Mouse (Mus musculus) midbrain, embryonic 11.5 days (tissue): ENCODE data around the gene Cacna1c. TPM values are rescaled to one million over a fixed set of nuclear protein-coding genes. Genes with fewer than 3 reads are reported as not detected.

ENCODE experiments used
- ATAC-seq: fragments of 200-750 bp; cut with Nextera tagmentation; 2 replicates; pipeline ENCODE4 v1.8.0; 2017; ENCODE audit warnings: moderate TSS enrichment, moderate library complexity; ENCODE audit not compliant: low FRiP score
- DNase-seq: peaks from one replicate; pipeline ENCODE4 v3.0.0; 2015; ENCODE audit warnings: low spot score; ENCODE audit errors: missing footprints
- H3K27ac ChIP-seq: fragments of 300-500 bp; sonication (generic); 2 replicates; pipeline ENCODE4 v1.5.1; 2014; ENCODE audit warnings: low read depth, low read length
- H3K27me3 ChIP-seq: fragments of 300-500 bp; sonication (generic); 2 replicates; pipeline ENCODE4 v1.6.1; 2014; ENCODE audit warnings: mild to moderate bottlenecking, low read length, moderate library complexity, mixed read lengths; ENCODE audit not compliant: control insufficient read depth, insufficient read depth
- H3K36me3 ChIP-seq: fragments of 300-500 bp; sonication (generic); 2 replicates; pipeline ENCODE4 v1.6.1; 2014; ENCODE audit warnings: mild to moderate bottlenecking, low read length, moderate library complexity, mixed read lengths; ENCODE audit not compliant: control insufficient read depth, insufficient read depth
- H3K4me1 ChIP-seq: fragments of 300-500 bp; sonication (generic); 2 replicates; pipeline ENCODE4 v1.6.1; 2014; ENCODE audit warnings: low read length; ENCODE audit not compliant: control insufficient read depth, insufficient read depth
- H3K4me2 ChIP-seq: fragments of 300-500 bp; sonication (generic); 2 replicates; pipeline ENCODE4 v1.6.1; 2014; ENCODE audit warnings: mild to moderate bottlenecking, moderate library complexity
- H3K4me3 ChIP-seq: fragments of 300-500 bp; sonication (generic); 2 replicates; pipeline ENCODE4 v1.5.1; 2014; ENCODE audit warnings: low read depth, low read length
- H3K9ac ChIP-seq: fragments of 300-500 bp; sonication (generic); 2 replicates; pipeline ENCODE4 v1.6.1; 2014; ENCODE audit warnings: low read length
- H3K9me3 ChIP-seq: fragments of 300-500 bp; sonication (generic); 2 replicates; pipeline ENCODE4 v1.6.1; 2016; ENCODE audit warnings: low read length; ENCODE audit not compliant: control insufficient read depth
- WGBS: fragments of 180-500 bp; shearing (Covaris S2); extraction: QIAGEN DNeasy Blood & Tissue Kit; methylation state at CpG from one replicate; pipeline ENCODE4 v1.1.7; 2014; 5-methylcytosine and 5-hydroxymethylcytosine counted together
- polyA plus RNA-seq: library from polyadenylated mRNA; unstranded; fragments of >200 nt; fragmentation: Nextera tagmentation; extraction: Ambion mirVana; gene quantifications from 2 replicates; pipeline ENCODE4 v1.2.1, GENCODE M21; 2014

Gene Cacna1c
- polyA plus RNA-seq, 1 experiment from 2014 or later, result 2.1 TPM

DNA sequence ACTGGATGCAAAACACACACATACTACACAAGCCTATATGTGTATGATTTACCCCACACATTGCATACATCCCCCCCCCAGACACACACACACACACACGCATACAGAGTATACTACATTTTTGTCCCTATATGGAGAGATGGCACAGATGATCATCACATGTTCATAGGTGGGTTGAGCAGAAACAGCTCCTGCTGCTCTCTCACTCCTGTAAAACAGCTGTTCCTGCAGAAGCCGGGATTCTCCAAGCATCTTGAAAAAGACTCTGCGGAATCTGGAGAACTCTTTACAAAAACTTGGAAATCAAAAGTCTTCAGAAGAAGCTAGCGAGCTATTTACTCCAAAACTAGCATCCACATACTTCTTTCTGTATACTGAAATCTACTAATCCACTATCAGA lies 63.4 kb downstream of the Cacna1c start:
- no peaks in the 10 kb centered on the region for H3K36me3 ChIP-seq
- H3K9ac ChIP-seq, result no peak overlapping the region
- ATAC-seq (no peak), DNase-seq (peak; percentile 17)
- H3K27me3 ChIP-seq, result no peaks in the 10 kb centered on the region
- no peak overlapping the region for H3K27ac ChIP-seq
- H3K4me1 ChIP-seq, result no peaks in the 10 kb centered on the region
- H3K4me2 ChIP-seq, result no peak overlapping the region
- 91% methylated on average over 4 of the region's 4 CpGs for WGBS
- H3K9me3 ChIP-seq, result no peaks in the 10 kb centered on the region
- H3K4me3 ChIP-seq, result no peak overlapping the region

DNA sequence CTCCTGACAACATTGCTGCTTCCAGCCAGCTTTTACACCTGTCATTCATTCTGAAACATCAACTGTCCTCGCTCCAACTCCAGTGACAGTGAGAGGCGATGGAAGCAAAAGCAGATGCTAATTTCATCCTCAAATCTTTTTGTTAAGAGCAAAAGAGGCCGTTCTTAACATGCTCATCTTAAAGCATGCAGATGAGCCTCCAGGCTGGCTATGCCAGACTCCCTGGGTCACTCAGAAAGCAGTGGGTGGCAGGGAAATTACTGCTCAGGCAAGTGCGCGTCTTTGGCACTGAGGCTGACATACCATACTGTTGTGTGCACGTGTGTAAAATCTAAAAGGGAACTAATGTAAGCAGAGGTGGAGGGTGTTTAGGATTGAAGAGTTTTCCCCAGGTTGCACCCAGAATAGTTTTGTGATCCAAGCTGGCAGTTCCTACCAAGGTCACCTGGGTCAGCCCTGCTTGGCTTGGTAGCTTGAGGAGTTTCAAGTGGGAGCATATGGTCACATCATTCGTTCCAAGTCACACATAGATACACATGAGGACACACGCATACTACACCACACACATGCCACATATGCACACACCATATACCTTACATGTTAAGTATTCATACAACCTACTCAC lies 64.0 kb downstream of the Cacna1c start:
- 81% methylated on average over 8 of the region's 8 CpGs for WGBS
- ATAC-seq (no peak), DNase-seq (no peak)
- no peak overlapping the region for H3K27ac ChIP-seq
- no peak overlapping the region for H3K9ac ChIP-seq
- no peaks in the 10 kb centered on the region for H3K4me1 ChIP-seq
- H3K9me3 ChIP-seq, result no peaks in the 10 kb centered on the region
- no peaks in the 10 kb centered on the region for H3K27me3 ChIP-seq
- H3K36me3 ChIP-seq, result no peaks in the 10 kb centered on the region
- no peak overlapping the region for H3K4me3 ChIP-seq
- no peak overlapping the region for H3K4me2 ChIP-seq

DNA sequence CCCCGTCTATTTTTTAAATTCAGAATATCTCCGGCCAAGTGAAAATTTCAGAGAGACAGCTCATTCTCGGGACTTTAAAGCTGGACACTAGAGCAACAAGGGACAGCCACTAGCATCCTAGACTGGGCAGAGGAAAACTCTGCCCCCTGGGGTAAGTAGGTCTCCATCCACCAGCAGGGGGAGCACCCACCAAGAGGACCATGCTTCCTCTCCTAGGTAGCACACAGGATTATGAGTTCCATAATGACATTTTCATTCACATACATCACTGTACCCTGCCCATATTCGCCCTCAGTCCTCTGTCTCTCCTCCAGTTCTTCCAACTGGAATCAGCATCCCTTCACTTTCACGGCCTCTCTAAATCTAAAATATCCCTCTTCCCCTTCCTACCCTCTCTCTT lies 66.6 kb downstream of the Cacna1c start:
- H3K9me3 ChIP-seq, result no peaks in the 10 kb centered on the region
- H3K4me3 ChIP-seq, result no peak overlapping the region
- no peaks in the 10 kb centered on the region for H3K27me3 ChIP-seq
- WGBS, result 81% methylated on average over 5 of the region's 5 CpGs
- H3K4me1 ChIP-seq, result no peaks in the 10 kb centered on the region
- peak; percentile 74 for DNase-seq
- no peak overlapping the region for H3K27ac ChIP-seq
- H3K4me2 ChIP-seq, result no peak overlapping the region
- no peak overlapping the region for H3K9ac ChIP-seq
- ATAC-seq, result no peak
- no peaks in the 10 kb centered on the region for H3K36me3 ChIP-seq

DNA sequence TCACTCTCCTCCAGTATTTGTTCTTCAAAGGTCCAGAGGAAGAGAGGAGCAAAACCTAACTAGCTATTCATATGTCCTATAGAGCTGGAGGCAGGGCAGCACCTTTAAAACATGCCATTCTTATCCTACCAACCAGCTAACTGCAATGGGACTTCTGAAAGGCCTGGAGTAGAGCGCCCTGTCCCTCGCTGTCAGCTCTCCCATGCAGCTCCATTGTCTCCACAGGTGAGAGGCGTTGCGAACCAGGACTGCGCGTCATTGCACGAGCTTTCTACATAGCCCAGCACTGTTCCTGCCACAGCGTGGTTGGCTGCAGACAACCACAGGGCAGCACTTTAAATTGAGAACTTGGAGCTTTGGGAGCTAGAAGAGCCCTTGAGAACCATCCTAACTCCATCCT lies 67.7 kb downstream of the Cacna1c start:
- H3K27me3 ChIP-seq, result no peaks in the 10 kb centered on the region
- H3K4me3 ChIP-seq, result no peak overlapping the region
- H3K9me3 ChIP-seq, result no peaks in the 10 kb centered on the region
- H3K9ac ChIP-seq, result no peak overlapping the region
- no peaks in the 10 kb centered on the region for H3K4me1 ChIP-seq
- no peaks in the 10 kb centered on the region for H3K36me3 ChIP-seq
- no peak overlapping the region for H3K4me2 ChIP-seq
- no peak overlapping the region for H3K27ac ChIP-seq
- WGBS, result 85% methylated on average over 8 of the region's 8 CpGs
- no peak for ATAC-seq
- no peak for DNase-seq

DNA sequence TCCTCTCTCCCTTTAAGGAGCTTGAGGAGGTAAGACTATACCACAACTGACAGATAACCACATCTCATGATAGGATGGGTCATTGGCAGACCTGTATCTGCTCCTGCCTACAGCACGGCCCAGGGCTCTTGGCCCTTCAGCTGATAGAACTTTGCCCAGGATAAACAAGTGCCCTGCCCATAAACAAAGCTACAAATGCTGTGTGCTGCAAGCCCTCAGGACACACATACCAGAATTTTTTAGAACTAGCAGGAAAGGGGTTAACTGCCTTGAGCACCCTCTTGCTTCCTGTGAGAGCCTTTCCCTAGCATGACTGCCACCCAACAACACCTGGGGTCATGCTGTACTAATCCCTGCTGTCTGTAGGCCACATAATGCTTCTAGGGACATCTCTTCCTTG lies 68.1 kb downstream of the Cacna1c start:
- H3K4me1 ChIP-seq, result no peaks in the 10 kb centered on the region
- H3K36me3 ChIP-seq, result no peaks in the 10 kb centered on the region
- no peak overlapping the region for H3K4me2 ChIP-seq
- DNase-seq, result peak; percentile 56
- WGBS, result 89% methylated on average over 1 of the region's 1 CpGs
- no peak overlapping the region for H3K9ac ChIP-seq
- H3K9me3 ChIP-seq, result no peaks in the 10 kb centered on the region
- no peak for ATAC-seq
- no peaks in the 10 kb centered on the region for H3K27me3 ChIP-seq
- no peak overlapping the region for H3K27ac ChIP-seq
- no peak overlapping the region for H3K4me3 ChIP-seq

DNA sequence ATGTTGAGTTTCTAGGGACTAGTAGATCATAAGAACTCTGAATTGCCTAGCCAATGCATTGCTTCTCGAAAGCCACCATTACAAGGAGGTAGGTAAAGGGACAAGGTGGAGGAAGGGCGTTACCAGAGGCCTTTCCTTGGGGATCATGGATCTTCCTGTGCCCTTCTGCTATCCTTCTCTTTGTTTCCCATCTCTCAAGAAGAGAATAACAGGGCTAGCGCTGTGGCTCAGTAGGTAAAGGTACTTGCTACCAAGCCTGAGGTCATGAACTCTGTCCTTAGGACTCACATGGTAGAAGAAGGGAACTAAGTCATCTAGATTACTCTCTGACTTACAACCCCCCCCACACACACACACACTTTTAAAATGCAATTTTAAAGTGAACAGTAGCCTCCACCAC lies 69.2 kb downstream of the Cacna1c start:
- Histone ChIP-seq H3K4me3 (no peak overlapping the region), H3K9me3 (no peaks in the 10 kb centered on the region), H3K27me3 (no peaks in the 10 kb centered on the region), H3K9ac (no peak overlapping the region), H3K4me1 (no peaks in the 10 kb centered on the region), H3K4me2 (no peak overlapping the region), H3K36me3 (no peaks in the 10 kb centered on the region), H3K27ac (no peak overlapping the region)
- no peak for ATAC-seq
- DNase-seq, result peak; percentile 53
- 82% methylated on average over 3 of the region's 3 CpGs for WGBS

DNA sequence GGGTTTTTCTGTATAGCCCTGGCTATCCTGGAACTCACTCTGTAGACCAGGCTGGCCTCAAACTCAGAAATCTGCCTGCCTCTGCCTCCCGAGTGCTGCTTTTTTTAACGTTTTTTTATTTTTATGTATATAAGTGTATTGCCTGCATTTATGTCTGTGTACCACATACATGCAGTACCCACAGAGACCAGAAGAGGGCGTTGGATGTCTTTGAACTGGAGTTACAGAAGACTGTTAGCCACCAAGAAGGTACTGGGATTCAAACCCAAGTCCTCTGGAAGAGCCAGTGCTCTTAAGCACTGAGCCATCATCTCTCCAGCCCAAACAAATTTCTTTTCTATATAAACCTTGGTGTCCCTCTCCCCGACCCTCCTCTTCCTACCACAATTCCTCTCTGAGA lies 77.8 kb downstream of the Cacna1c start:
- Histone ChIP-seq H3K27me3 (no peaks in the 10 kb centered on the region), H3K9ac (no peak overlapping the region), H3K27ac (no peak overlapping the region), H3K4me2 (no peak overlapping the region), H3K36me3 (no peaks in the 10 kb centered on the region), H3K9me3 (no peaks in the 10 kb centered on the region), H3K4me3 (no peak overlapping the region), H3K4me1 (no peaks in the 10 kb centered on the region)
- ATAC-seq (no peak), DNase-seq (no peak)
- 60% methylated on average over 4 of the region's 4 CpGs for WGBS

DNA sequence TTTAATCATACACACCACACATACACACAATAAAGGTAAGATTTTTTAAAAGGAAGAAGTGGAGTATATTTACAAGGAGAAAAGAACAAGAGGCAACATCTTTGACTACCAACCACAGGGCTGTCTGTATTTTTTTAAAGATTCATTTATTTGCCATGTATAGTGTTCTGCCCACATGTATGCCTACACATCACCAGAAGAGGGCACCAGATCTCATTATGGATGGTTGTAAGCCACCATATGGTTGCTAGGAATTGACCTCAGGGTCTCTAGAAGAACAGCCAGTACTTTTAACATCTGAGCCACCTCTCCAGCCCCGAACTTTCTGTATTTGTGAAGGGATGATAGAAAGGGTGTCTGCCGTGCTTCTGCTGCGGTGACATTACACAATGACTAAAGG lies 79.9 kb downstream of the Cacna1c start:
- DNase-seq, result peak; percentile 61
- 84% methylated on average over 3 of the region's 3 CpGs for WGBS
- ATAC-seq, result no peak

DNA sequence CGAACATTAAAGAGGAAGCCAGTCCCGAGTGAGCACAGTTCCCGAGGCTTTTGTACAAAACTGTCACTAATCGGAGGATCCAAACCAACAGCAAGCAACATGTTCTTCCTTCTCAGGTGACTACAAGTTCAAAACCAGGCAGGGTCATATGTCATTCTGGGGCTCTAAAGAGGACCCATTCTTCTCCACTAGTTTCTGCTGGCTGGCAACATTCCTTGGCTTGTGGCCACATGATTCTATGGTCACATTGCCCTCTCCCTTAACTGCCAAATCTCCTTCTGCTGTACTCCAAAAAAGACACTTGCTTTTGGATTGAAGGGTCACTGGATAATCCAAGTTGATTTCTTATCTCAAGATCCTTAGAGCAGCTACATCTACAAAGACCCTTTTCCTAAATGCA lies 82.9 kb downstream of the Cacna1c start:
- H3K36me3 ChIP-seq, result no peaks in the 10 kb centered on the region
- H3K9ac ChIP-seq, result no peak overlapping the region
- H3K4me2 ChIP-seq, result no peak overlapping the region
- H3K27me3 ChIP-seq, result peaks cover 3% of the 10 kb centered on the region; the same call in 1 of the 2 replicates
- peak; percentile 39 for DNase-seq
- H3K4me1 ChIP-seq, result no peaks in the 10 kb centered on the region; the same call in 1 of the 2 replicates
- 88% methylated on average over 4 of the region's 4 CpGs for WGBS
- H3K9me3 ChIP-seq, result no peaks in the 10 kb centered on the region
- ATAC-seq, result no peak
- H3K27ac ChIP-seq, result no peak overlapping the region
- H3K4me3 ChIP-seq, result no peak overlapping the region

More for the DNA sequence above, 79.9 kb downstream of the Cacna1c start:
- Histone ChIP-seq H3K9me3 (no peaks in the 10 kb centered on the region), H3K36me3 (no peaks in the 10 kb centered on the region), H3K27ac (no peak overlapping the region), H3K4me1 (no peaks in the 10 kb centered on the region), H3K27me3 (no peaks in the 10 kb centered on the region), H3K4me2 (no peak overlapping the region), H3K4me3 (no peak overlapping the region), H3K9ac (no peak overlapping the region)
